Mouse (Mus musculus): ENCODE measurements around the gene Il2rg.

GRCm38 (mm10) chrX:101266631-101267030 is 1.4 kb downstream of the Il2rg start:
- TF ChIP-seq CTCF (IDR thresholded peaks at IDR 0.05) (no peak), EP300 (IDR thresholded peaks at IDR 0.05) (no peak)

All from lung, postnatal 0 days (tissue).